Mouse (Mus musculus): ENCODE results near the gene Gstm5.

The Gstm5 gene

DNA sequence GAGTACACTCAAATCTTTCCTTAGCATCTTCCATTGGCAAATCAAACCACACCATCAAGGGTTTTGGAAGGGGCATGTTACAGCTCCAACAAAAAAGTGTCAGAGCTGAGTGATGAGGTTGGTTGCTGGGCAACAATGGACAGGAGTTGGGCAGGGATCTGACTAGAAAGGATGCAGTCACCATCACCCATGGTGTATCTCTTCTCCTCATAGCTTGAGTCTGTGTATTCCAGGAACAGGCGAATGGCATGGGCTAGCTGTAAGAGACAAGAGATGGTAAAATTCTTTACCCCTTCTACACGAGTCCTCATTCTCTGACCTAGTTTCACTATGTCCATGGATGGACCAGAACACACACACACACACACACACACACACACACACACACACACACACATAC is 35.5 kb downstream of the Gstm5 start:
- in situ Hi-C loops (cut with MboI; ENCODE audit: low sequenced_read_pairs): no loop called here

DNA sequence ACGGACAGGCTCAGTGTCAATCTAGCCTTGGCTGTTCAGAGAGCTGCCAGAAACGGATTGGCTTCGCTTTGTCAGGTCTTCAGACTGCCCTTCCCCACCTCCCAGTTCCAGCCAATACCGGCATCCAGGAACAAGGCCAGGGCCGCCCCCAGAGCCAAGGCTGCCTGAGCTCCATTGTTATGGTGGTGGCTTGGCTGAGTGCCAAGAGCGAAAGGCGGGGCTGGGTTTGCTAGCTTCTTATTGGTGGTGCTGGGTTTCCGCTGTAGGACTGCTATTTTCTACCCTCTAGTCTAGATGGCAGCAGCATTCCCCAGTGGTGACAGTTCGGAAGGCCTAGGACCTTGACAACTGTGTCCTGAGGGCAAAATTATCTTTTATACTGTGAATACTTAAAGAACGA is 36.0 kb downstream of the Gstm5 start, which contains the start of gene Gstm7:
Gstm7 (minus strand) TSS at position 148 of the 400 bp plus-strand sequence.
- in situ Hi-C loops (cut with MboI; ENCODE audit: low sequenced_read_pairs): no loop called here

DNA sequence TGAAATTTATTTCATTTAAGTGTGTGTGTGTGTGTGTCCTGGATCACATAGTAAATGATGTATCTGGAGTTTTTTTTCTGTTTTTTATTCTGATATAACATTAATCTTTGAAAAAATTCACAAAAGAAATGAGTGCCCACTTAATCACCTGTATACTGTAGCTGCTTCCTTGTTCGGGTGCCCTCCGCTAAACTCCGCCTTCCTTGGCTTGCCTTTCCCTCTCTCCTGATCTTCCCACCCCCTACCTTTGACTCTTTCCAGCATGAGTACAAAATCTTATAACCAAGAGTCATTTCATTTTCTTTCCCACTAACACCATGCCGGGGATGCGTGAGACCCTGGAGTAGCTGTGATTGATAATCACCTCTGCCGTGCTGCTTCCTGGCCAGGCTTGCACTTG is 36.5 kb downstream of the Gstm5 start:
- in situ Hi-C loops (cut with MboI; ENCODE audit: low sequenced_read_pairs): no loop called here

DNA sequence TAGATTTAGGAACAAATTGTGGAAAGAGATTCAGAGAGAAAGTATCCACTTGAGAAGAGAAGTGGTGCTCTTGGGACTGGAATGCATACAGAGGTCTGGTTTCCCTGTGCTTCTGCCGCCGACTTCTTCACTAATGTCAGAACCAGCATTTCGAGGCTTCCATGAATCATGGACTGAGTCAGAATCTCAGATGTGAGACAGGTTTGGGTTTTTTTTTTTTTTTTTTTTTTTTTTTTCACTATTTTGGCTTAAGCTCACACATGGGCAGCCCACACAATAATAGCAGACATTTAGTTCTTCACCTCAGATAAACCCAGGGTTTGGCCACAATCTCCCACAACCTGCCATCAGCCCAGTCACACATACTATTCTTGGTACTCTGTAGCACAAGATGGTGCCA is 39.6 kb downstream of the Gstm5 start:
- in situ Hi-C loops (cut with MboI; ENCODE audit: low sequenced_read_pairs): no loop called here

DNA sequence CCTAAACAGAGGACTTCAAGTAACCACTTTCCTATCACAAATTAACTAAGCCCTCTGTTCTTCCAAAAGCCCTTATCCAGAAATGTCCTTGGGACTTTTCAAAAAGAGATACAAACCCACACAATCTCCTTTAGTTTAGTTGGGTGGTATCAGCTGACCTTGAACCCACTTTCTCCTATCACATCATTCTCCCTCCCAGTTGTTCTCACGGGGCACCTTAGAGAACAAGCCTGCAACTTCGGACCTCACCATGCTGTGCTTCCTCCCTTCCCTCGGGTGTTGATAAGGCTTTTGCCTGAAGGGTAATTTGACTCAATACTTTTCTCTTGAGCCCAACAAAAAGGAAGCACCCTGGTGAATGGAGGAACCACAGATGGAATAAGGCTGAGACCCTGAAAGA is 40.3 kb downstream of the Gstm5 start:
- in situ Hi-C loops (cut with MboI; ENCODE audit: low sequenced_read_pairs): no loop called here

DNA sequence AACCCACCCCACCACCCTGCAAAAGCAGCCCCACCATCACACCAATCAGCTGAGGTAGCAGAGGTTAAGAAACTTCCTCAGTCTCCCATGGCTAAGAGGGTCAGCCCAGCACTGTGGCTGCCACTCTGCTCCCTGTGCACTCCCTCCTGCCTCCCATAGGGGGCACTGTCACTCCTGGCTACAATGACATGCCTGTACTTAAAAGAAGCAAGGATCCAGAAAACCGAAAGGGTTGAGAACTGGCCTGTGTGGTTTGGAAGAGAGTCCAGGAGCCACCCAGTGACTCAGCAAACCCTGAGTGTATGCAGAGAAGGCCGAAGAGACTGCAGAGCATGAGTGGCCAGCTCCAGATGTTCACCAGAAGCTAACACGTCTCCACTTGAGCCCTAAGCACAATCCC is 43.8 kb downstream of the Gstm5 start:
- in situ Hi-C loops (cut with MboI; ENCODE audit: low sequenced_read_pairs): no loop called here

DNA sequence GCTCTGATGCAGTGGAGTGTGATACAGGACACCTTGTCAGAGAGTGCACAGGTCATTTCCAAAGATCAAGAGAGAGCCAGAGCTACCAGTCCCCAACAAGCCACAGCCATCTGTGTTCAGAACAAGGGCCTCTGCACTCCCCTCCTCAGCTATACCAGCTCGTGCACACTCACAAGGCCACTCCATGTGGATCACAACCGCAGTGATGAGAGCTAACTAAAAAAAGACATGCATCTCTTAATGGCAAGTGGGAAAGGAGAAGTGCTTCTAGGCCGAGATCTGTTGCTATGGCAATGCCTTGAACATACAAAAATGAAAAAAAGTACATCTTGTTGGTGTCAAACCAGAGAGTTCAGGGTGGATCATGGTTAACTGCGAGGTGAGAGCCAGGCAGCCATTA is 44.2 kb downstream of the Gstm5 start:
- in situ Hi-C loops (cut with MboI; ENCODE audit: low sequenced_read_pairs): no loop called here

DNA sequence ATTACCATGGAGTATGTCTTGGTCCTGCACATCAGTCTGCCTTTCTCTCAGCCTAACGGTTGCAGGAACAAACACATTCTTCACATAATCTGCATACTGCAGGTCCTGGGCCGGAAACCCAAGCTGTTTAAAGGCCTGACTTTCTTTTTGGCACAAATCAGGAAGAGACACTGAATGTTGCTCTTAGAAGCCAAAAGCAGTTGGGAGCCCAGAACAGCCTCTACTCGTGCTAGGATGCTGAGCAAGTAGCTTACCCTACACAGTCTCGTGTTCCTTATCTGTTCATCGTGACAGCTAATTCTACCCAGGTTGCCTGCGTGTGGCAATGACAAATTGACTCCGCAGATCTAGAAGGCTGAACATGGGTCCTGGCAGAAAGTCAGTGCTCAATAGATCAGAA is 44.9 kb downstream of the Gstm5 start:
- in situ Hi-C loops (cut with MboI; ENCODE audit: low sequenced_read_pairs): no loop called here

DNA sequence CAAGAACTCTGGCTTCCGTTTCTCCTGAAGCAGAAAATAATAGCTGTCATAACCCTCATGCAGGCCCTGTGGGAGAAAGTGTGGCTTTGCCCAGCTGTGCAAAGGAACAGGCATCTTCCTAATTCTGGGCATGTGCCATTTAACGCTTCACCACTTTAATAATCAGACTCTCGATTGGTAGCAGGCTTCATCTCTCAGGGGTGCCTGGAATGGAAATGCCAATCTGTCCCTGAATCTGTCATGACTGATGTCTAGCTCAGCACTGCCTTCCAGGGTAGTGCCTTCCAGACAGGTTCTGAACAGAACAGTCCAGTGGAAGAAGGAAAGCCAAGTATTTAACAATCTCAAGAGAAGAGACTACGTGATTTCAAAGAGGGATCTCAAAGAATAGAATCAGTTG is 45.6 kb downstream of the Gstm5 start:
- in situ Hi-C loops (cut with MboI; ENCODE audit: low sequenced_read_pairs): no loop called here

DNA sequence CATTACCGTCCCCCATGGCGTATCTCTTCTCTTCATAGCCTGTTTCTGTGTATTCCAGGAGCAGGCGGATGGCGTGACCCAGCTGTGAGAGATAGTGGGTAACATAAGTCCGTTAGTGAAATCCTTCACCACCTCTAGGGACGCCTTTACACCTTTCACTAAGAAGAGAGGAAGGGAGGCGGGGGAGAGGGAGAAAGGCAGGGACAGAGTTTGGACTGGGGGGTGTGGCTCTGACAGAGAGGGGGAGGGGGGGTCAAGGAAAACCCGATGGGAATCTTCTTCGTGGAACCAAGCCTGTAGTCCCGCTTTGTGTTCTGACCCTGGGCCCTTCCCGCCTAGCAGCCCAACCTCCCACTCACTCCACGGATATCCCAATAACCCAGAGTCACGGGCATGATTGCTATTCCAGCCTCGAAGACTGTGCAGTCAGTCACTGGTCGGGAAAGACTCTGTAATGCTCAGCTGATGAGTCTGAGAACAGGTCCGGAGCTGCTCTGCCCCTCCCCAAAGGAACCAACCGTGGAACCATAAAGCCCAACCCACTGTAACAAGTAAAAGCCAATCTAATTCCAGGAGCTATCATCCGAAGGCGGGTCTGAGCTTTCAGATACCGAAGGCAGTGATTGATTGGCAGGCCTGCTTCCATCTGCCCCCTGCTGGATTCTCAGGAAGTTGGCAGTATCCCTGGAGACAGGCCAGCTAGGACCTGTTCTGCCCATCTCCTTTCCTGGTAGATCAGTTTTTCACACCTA is 47.8 kb downstream of the Gstm5 start, which contains the start of gene Gstm6:
Gstm6 (minus strand) TSS at position 511 of the 752 bp plus-strand sequence.
- in situ Hi-C loops (cut with MboI; ENCODE audit: low sequenced_read_pairs): no loop called here

DNA sequence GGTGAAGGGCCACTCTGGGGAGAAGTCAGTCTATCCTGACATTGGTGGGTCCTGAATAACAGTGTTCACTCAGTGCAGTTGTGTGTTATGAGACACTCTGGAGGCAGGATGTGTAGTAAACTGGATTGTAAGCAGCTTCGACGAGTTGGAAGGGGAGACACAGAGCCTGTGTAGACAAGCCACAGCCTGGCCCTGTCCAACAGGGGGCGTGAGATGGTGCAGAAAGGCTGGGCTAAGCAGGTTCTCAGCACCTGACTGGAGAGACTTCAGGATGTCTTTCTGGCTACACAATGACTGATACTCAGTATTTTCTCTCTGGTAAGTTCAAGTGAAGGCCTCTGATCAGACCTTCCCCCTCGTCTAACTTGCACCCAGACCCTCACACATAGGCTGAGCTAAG is 50.1 kb downstream of the Gstm5 start:
- in situ Hi-C loops (cut with MboI; ENCODE audit: low sequenced_read_pairs): no loop called here
